Mouse (Mus musculus): ENCODE measurements around the gene Nrip2. TPM values are rescaled to one million over a fixed set of nuclear protein-coding genes. Genes with fewer than 3 reads are reported as not detected.

Gene Nrip2
- polyA plus RNA-seq (2016; fragmentation: Nextera tagmentation; extraction: Ambion mirVana), result 4.1 and 5.4 TPM in 2 replicates

GRCm38 (mm10) chr6:128398996-128399395 is at the start of gene Nrip2:
Gene Nrip2, plus strand, starts transcription at chr6:128399296.
- WGBS, result 67% methylated on average over 3 of the region's 3 CpGs

DNA sequence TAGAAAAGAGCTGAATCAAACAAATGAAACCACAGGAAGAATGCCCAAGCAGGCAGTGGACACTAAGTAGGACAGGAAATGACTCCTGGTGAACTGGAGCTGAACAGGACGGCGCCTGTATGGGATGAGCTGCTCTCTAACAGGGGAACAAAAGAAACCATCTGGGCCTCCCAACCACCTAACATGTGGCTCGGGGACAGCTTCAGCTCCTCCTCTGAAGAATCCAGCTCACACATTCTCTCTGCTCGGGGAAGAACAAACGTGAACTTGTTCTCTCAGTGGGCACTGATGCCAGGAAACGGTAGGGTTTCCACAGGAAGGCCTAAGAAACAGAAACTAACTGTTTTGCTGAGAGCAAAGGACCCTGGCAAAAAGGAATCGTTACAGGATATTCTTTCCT is 49.4 kb upstream of the Nrip2 start:
- no peak for ATAC-seq (ENCODE audit: low FRiP score, low read depth)
- no peak overlapping the region for H3K9ac ChIP-seq (replicated peaks)
- no peak overlapping the region for H3K27ac ChIP-seq (replicated peaks)
- H3K4me3 ChIP-seq, result no peak overlapping the region
- H3K27me3 ChIP-seq, result no peaks in the 10 kb centered on the region
- H3K4me2 ChIP-seq (replicated peaks), result no peak overlapping the region
- peaks cover 13% of the 10 kb centered on the region for H3K36me3 ChIP-seq
- no peaks in the 10 kb centered on the region for H3K9me3 ChIP-seq
- peaks cover 10% of the 10 kb centered on the region for H3K4me1 ChIP-seq
- 45% methylated on average over 7 of the region's 7 CpGs for WGBS

More at GRCm38 (mm10) chr6:128398996-128399395, at the start of gene Nrip2:
- H3K36me3 ChIP-seq, result no peaks in the 10 kb centered on the region
- peak within 1 kb of the TSS; percentile 49 for H3K27ac ChIP-seq (replicated peaks)
- H3K4me2 ChIP-seq (replicated peaks), result peak within 1 kb of the TSS; percentile 28
- H3K4me3 ChIP-seq, result peak within 1 kb of the TSS; percentile 3; the same call in 1 of the 2 replicates
- no peaks in the 10 kb centered on the region for H3K9me3 ChIP-seq
- H3K9ac ChIP-seq (replicated peaks), result no peak within 1 kb of the TSS
- ATAC-seq (ENCODE audit: low FRiP score, low read depth), result no peak
- no peaks in the 10 kb centered on the region for H3K27me3 ChIP-seq
- H3K4me1 ChIP-seq, result peaks cover 9% of the 10 kb centered on the region

DNA sequence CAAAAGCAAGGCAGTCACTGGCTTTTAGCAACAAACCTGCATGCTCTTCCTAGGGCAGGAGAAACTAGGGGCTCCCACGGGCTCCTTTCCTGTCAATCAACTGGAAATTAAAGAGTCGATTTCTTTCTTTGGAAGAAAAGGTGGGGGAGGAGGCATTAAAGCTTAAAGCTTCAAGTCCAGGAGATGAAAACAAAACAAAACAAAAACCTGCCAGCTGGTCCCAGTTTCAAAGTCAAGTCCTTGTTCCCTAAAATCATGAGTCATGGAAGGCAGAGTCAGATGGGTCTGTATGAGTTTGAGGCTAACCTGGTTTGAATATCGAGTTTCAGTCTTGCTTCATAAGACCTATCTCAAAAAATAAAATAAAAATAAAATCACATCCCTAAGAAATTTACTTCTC is 45.0 kb upstream of the Nrip2 start:
- Histone ChIP-seq H3K4me3 (no peak overlapping the region), H3K36me3 (peaks cover 36% of the 10 kb centered on the region), H3K4me1 (peaks cover 17% of the 10 kb centered on the region), H3K9me3 (no peaks in the 10 kb centered on the region), H3K27me3 (no peaks in the 10 kb centered on the region), H3K27ac (replicated peaks) (no peak overlapping the region), H3K4me2 (replicated peaks) (peak overlapping the region; percentile 69; the same call in 1 of the 2 replicates), H3K9ac (replicated peaks) (no peak overlapping the region)
- WGBS, result 43% methylated on average over 3 of the region's 3 CpGs
- ATAC-seq (ENCODE audit: low FRiP score, low read depth), result no peak

DNA sequence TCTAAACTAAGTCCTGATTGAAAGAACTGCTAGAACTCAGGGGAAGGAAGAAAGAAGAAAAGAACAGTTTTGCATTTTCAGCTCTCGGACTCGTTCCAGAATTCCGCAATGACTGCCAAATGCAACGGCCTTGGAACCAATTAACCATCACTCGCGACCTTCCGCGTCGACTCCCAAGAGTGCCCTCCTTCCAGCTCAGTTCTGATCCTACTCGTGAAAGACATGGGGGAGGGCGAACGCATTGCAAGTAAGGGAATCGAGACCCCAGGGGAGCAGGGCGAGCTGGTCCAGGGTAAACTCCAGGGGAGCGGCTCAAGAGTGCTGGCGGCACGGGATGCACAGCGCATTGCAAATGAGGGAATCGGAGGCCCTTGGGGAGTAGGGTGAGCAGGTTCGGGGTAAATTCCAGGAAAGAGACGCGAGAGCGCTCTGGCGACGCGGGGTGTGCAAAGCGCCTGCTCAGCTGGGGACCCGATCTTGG is 43.9 kb upstream of the Nrip2 start:
- WGBS, result under 1% methylated on average over 28 of the region's 28 CpGs
- H3K9me3 ChIP-seq, result no peaks in the 10 kb centered on the region
- H3K36me3 ChIP-seq, result peaks cover 32% of the 10 kb centered on the region
- H3K27me3 ChIP-seq, result no peaks in the 10 kb centered on the region
- H3K4me1 ChIP-seq, result peaks cover 23% of the 10 kb centered on the region
- peak overlapping the region; percentile 69 for H3K4me2 ChIP-seq (replicated peaks)
- ATAC-seq (ENCODE audit: low FRiP score, low read depth), result peak; percentile 73
- H3K4me3 ChIP-seq, result peak overlapping the region; percentile 81
- peak overlapping the region; percentile 78 for H3K9ac ChIP-seq (replicated peaks)
- H3K27ac ChIP-seq (replicated peaks), result peak overlapping the region; percentile 86

DNA sequence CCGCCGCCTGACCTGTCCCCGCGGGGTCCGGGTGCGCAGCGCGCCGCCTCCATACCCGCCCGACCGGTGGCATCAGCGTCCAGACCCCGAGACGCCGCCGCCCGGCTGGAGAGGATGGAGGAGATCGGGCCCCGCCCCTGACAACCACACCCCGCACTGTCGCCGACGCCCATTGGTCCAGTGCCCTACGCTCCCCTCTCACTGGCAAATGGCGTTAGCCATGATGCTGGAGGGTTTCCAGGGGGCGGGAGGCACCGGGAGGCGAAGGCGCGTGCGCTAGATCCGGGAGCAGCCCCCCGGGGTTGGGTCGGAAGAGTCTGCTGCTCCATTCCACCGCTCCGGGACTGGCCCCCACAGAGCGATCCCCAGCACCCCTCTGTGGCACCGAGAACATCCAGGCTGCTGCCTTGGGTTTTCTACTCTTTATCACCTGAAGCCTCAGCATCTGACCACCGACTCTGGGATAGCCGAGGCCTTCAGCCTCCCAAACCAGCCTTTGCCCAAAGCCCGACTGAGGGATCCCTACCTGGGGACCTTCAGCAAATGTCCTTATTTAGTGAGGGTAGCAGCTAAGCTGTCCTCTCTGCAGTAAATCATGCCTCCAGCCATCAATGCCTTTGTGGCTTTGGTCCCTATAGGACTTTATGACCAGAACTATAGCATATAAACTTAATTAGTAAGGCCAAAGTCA is 43.2 kb upstream of the Nrip2 start, which contains the start of gene Tulp3:
Gene Tulp3, minus strand, starts transcription at position 126 of the 691 bp plus-strand sequence.
- H3K4me1 ChIP-seq, result peaks cover 29% of the 10 kb centered on the region
- H3K9me3 ChIP-seq, result no peaks in the 10 kb centered on the region
- H3K9ac ChIP-seq (replicated peaks), result peak within 1 kb of the TSS; percentile 78
- WGBS, result under 1% methylated on average over 25 of the region's 42 CpGs
- peaks cover 26% of the 10 kb centered on the region for H3K36me3 ChIP-seq
- ATAC-seq (ENCODE audit: low FRiP score, low read depth), result peak; percentile 99
- H3K4me2 ChIP-seq (replicated peaks), result peak within 1 kb of the TSS; percentile 69
- H3K4me3 ChIP-seq, result peak within 1 kb of the TSS; percentile 81
- peak within 1 kb of the TSS; percentile 86 for H3K27ac ChIP-seq (replicated peaks)
- no peaks in the 10 kb centered on the region for H3K27me3 ChIP-seq

- H3K4me2 ChIP-seq (replicated peaks), result no peak overlapping the region
- peaks cover 43% of the 10 kb centered on the region for H3K4me1 ChIP-seq
- H3K27ac ChIP-seq (replicated peaks), result no peak overlapping the region
- H3K9me3 ChIP-seq, result no peaks in the 10 kb centered on the region
- H3K4me3 ChIP-seq, result no peak overlapping the region
- no peak for ATAC-seq (ENCODE audit: low FRiP score, low read depth)
- H3K36me3 ChIP-seq, result peaks cover 23% of the 10 kb centered on the region
- H3K9ac ChIP-seq (replicated peaks), result no peak overlapping the region
- WGBS, result 24% methylated on average over 2 of the region's 2 CpGs
- H3K27me3 ChIP-seq, result no peaks in the 10 kb centered on the region
Measured at GRCm38 (mm10) chr6:128358999-128359398, 40.1 kb upstream of the Nrip2 start.

DNA sequence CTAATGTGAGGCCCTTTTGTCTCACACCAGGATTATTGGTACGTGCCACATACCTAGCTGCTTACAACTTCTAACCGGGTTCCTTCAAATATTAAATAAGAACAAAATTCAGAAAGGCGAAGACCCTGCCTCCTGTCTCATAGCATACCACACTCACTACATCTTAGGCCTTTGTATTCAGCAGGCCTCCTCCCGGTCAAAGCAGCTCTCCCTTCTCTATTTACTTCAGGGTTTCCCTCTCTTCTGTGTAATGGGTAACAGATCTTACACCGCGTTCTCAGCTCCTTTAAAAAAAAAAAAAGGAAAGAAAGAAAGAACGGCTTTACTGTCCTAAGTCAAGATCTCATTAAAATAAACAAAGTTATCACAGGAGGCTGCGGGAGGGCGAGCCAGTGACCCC is 37.2 kb upstream of the Nrip2 start:
- no peak for ATAC-seq (ENCODE audit: low FRiP score, low read depth)
- Histone ChIP-seq H3K4me1 (peaks cover 41% of the 10 kb centered on the region), H3K27me3 (no peaks in the 10 kb centered on the region), H3K4me2 (replicated peaks) (peak overlapping the region; percentile 91), H3K36me3 (peaks cover 32% of the 10 kb centered on the region), H3K27ac (replicated peaks) (peak overlapping the region; percentile 93), H3K9ac (replicated peaks) (peak overlapping the region; percentile 85), H3K4me3 (peak overlapping the region; percentile 79), H3K9me3 (no peaks in the 10 kb centered on the region)
- WGBS, result 15% methylated on average over 9 of the region's 9 CpGs

- Histone ChIP-seq H3K4me3 (peak within 1 kb of the TSS; percentile 79), H3K4me1 (peaks cover 41% of the 10 kb centered on the region), H3K4me2 (replicated peaks) (peak within 1 kb of the TSS; percentile 91), H3K27me3 (no peaks in the 10 kb centered on the region), H3K36me3 (peaks cover 32% of the 10 kb centered on the region), H3K9me3 (no peaks in the 10 kb centered on the region), H3K27ac (replicated peaks) (peak within 1 kb of the TSS; percentile 93), H3K9ac (replicated peaks) (peak within 1 kb of the TSS; percentile 85)
- under 1% methylated on average over 66 of the region's 76 CpGs for WGBS
- ATAC-seq (ENCODE audit: low FRiP score, low read depth), result peak; percentile 87
Measured at GRCm38 (mm10) chr6:128362381-128363006, 36.6 kb upstream of the Nrip2 start, which contains the start of the genes Rhno1 and Foxm1. Gene Rhno1, minus strand, starts transcription at chr6:128362911. Gene Foxm1, plus strand, starts transcription at chr6:128362967.

- H3K9ac ChIP-seq (replicated peaks), result peak overlapping the region; percentile 85
- peak overlapping the region; percentile 79 for H3K4me3 ChIP-seq
- H3K36me3 ChIP-seq, result peaks cover 32% of the 10 kb centered on the region
- peaks cover 41% of the 10 kb centered on the region for H3K4me1 ChIP-seq
- no peaks in the 10 kb centered on the region for H3K9me3 ChIP-seq
- H3K4me2 ChIP-seq (replicated peaks), result peak overlapping the region; percentile 91
- 1% methylated on average over 32 of the region's 46 CpGs for WGBS
- ATAC-seq (ENCODE audit: low FRiP score, low read depth), result no peak; the same call in 1 of the 2 replicates
- H3K27ac ChIP-seq (replicated peaks), result peak overlapping the region; percentile 93
- H3K27me3 ChIP-seq, result no peaks in the 10 kb centered on the region
Measured at GRCm38 (mm10) chr6:128363007-128363825, 35.9 kb upstream of the Nrip2 start.

DNA sequence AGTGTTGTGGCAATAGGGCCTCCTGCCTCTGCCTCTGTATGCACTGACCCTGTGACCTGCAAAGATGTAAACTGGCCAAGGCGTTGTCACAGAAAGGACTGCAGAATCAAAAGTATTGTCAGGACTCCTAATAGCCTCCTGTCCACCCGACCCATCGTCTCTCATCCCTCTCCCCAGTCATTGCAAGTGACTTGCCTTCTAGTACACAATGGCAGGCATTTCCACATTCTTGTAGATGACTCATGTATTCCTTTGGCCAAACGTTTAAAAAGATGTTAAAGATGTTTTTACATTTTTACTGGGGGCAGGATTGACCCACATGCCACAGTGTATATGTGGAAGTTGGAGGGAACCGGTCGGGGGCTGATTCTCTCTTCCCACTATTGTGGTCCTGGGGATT is 34.4 kb upstream of the Nrip2 start:
- H3K9ac ChIP-seq (replicated peaks), result no peak overlapping the region; the same call in 1 of the 2 replicates
- H3K9me3 ChIP-seq, result no peaks in the 10 kb centered on the region
- peaks cover 40% of the 10 kb centered on the region for H3K4me1 ChIP-seq
- no peak overlapping the region for H3K4me3 ChIP-seq
- no peak for ATAC-seq (ENCODE audit: low FRiP score, low read depth)
- peak overlapping the region; percentile 19 for H3K4me2 ChIP-seq (replicated peaks)
- no peaks in the 10 kb centered on the region for H3K27me3 ChIP-seq
- WGBS, result 75% methylated on average over 6 of the region's 6 CpGs
- H3K27ac ChIP-seq (replicated peaks), result no peak overlapping the region
- peaks cover 39% of the 10 kb centered on the region for H3K36me3 ChIP-seq

DNA sequence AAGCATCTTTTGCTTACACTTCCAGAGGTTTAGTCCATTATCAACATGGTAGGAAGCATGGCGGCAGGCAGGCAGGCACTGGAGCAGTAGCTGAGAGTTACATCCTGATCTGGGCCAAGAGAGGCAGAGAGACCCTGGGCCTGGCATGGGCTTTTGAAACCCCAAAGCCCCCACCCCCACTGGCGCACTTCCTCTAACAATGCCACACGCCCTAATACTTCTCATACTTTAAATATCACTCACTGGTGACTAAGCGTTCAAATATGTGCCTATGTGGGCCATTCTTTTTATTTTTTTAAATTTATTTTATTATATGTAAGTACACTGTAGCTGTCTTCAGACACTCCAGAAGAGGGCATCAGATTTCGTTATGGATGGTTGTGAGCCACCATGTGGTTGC is 32.6 kb upstream of the Nrip2 start:
- H3K4me2 ChIP-seq (replicated peaks), result no peak overlapping the region
- H3K27ac ChIP-seq (replicated peaks), result no peak overlapping the region
- H3K27me3 ChIP-seq, result no peaks in the 10 kb centered on the region
- no peak overlapping the region for H3K4me3 ChIP-seq
- no peak overlapping the region for H3K9ac ChIP-seq (replicated peaks)
- WGBS, result 93% methylated on average over 5 of the region's 5 CpGs
- H3K4me1 ChIP-seq, result peaks cover 24% of the 10 kb centered on the region
- peaks cover 57% of the 10 kb centered on the region for H3K36me3 ChIP-seq
- H3K9me3 ChIP-seq, result no peaks in the 10 kb centered on the region
- ATAC-seq (ENCODE audit: low FRiP score, low read depth), result no peak

Measured in midbrain, embryonic 12.5 days (tissue).